ENCODE assay signal across 22 mouse cellular contexts in the genomic region with DNA sequence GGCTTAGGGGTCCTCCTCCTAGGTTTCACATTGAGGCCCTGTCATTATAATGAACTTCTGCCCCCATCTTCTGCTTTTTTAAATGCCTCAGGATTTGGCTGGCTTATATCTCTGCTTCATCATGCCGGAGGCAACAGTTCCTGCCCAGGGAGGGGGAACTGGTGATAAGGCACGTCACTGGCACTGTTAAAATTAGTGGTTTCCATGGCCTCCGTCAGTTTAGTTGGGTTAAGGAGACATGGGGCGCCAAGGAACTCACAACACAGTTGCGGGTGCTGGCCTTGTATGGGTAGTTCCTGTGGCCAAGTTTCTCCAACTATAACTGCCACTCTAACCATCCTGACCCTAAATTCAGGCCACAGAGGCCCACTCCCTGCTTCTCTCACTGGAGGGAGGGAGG.
DNase-seq lines count a peak whose midpoint lies in the region; ATAC-seq and TF ChIP-seq lines count a peak whose summit lies in the region.
"Had no signal": no experiment of that assay in that cellular context is flagged by ENCODE, and none has a peak within 500 bp of the region (broad histone marks: within the 10 kb centered on the region; RNA-seq: fewer than 3 reads in every experiment).

No protein-coding gene starts in this region.

- H3K9me3 ChIP-seq in hindbrain, embryonic 14.5 days (ENCODE audit: control insufficient read depth, low read length): no peaks in the 10 kb centered on the region
- H3K9me3 ChIP-seq: embryonic facial prominence, embryonic 10.5 days; forebrain, embryonic 15.5 days; G1E; intestine, embryonic 15.5 days had no signal

- TF ChIP-seq CTCF in cerebellum, adult 2 months (IDR thresholded peaks at IDR 0.05; ENCODE audit: borderline replicate concordance, insufficient read depth, low read depth, low read length): no peak

- 92% methylated on average over 5 of the region's 5 CpGs for WGBS in cerebellum, adult 2 months
- WGBS in hindbrain, embryonic 14.5 days: 86% methylated on average over 5 of the region's 5 CpGs

- no peaks in the 10 kb centered on the region for H3K36me3 ChIP-seq in hindbrain, embryonic 14.5 days (replicated peaks; ENCODE audit: control insufficient read depth, insufficient read depth)
- H3K36me3 ChIP-seq: embryonic facial prominence, embryonic 10.5 days; forebrain, embryonic 15.5 days; G1E; intestine, embryonic 15.5 days had no signal

- H3K9ac ChIP-seq in hindbrain, embryonic 14.5 days: no peak overlapping the region
- H3K9ac ChIP-seq: forebrain, embryonic 15.5 days; intestine, embryonic 15.5 days; liver, embryonic 14.5 days; lung, embryonic 14.5 days had no signal

- TF ChIP-seq POLR2A in cerebellum, adult 2 months (IDR thresholded peaks at IDR 0.05; ENCODE audit: borderline replicate concordance, insufficient read depth, low read length): no peak

- H3K27ac ChIP-seq in cerebellum, adult 2 months (ENCODE audit: insufficient read depth, low read length): no peak overlapping the region
- no peak overlapping the region for H3K27ac ChIP-seq in hindbrain, embryonic 14.5 days
- H3K27ac ChIP-seq: embryonic facial prominence, embryonic 10.5 days; forebrain, embryonic 15.5 days; intestine, embryonic 15.5 days; kidney, postnatal 0 days; liver, embryonic 14.5 days had no signal

- no peak overlapping the region for H3K4me3 ChIP-seq in cerebellum, adult 2 months (replicated peaks; ENCODE audit: insufficient read depth, low read depth, low read length)
- no peak overlapping the region for H3K4me3 ChIP-seq in hindbrain, embryonic 14.5 days (replicated peaks; ENCODE audit: low read length)
- H3K4me3 ChIP-seq: embryonic facial prominence, embryonic 10.5 days; forebrain, embryonic 15.5 days; intestine, embryonic 15.5 days had no signal

- no peaks in the 10 kb centered on the region for H3K27me3 ChIP-seq in cerebellum, adult 2 months (ENCODE audit: control insufficient read depth, insufficient read depth, low read length)
- no peaks in the 10 kb centered on the region for H3K27me3 ChIP-seq in hindbrain, embryonic 14.5 days (ENCODE audit: control insufficient read depth, insufficient read depth, low read length)
- H3K27me3 ChIP-seq: CH12.LX; forebrain, embryonic 15.5 days; intestine, embryonic 15.5 days had no signal

- H3K4me1 ChIP-seq in cerebellum, adult 2 months (ENCODE audit: control insufficient read depth, insufficient read depth, low read length): peaks cover 23% of the 10 kb centered on the region
- H3K4me1 ChIP-seq in hindbrain, embryonic 14.5 days (replicated peaks; ENCODE audit: control insufficient read depth, insufficient read depth, low read length): peaks cover 20% of the 10 kb centered on the region
- H3K4me1 ChIP-seq: intestine, embryonic 15.5 days had no signal

- peak; percentile 83 for ATAC-seq in megakaryocyte progenitor cell, adult 5-6 weeks (replicated peaks; ENCODE audit: poor library complexity)
- no peak for ATAC-seq in hindbrain, embryonic 14.5 days (ENCODE audit: low FRiP score)
- ATAC-seq: activated CD4-positive, CD25-positive, alpha-beta regulatory T cell, adult 4 months; forebrain, embryonic 15.5 days; hindbrain, embryonic 16.5 days; intestine, embryonic 15.5 days had no signal

- no peak overlapping the region for H3K4me2 ChIP-seq in hindbrain, embryonic 14.5 days (replicated peaks)
- H3K4me2 ChIP-seq: forebrain, embryonic 15.5 days; intestine, embryonic 15.5 days; lung, embryonic 14.5 days; midbrain, embryonic 11.5 days had no signal

- peak; percentile 5 for DNase-seq in kidney, adult 9 months
- no peak for DNase-seq in kidney, postnatal 14 days
- peak; percentile 16 for DNase-seq in 416B (ENCODE audit: low read depth)
- DNase-seq in c-Kit-positive CD71-negative TER-119-negative erythroid progenitor cells, embryonic 14.5 days (ENCODE audit: low read depth): peak; percentile 19
- DNase-seq in cerebellum, adult 2 months: no peak
- no peak for DNase-seq in hindbrain, embryonic 14.5 days (ENCODE audit: low spot score)
- DNase-seq: B cell, adult 2 months; cerebellum, adult 9-11 months; heart, postnatal 36 days; lung, embryonic 14.5 days; lung, postnatal 36 days had no signal

Comparison
In these comparisons a context has a peak if more than half of its experiments do, and no peak if none do; other contexts are left out.
1. DNase-seq: peak in kidney, adult 9 months (single experiment), 416B (single experiment) and c-Kit-positive CD71-negative TER-119-negative erythroid progenitor cells, embryonic 14.5 days (single experiment); none in kidney, postnatal 14 days (single experiment), cerebellum, adult 2 months (0 of 2) and hindbrain, embryonic 14.5 days (single experiment).